Mouse (Mus musculus): ENCODE results near the gene Pgm3. TPM values are rescaled to one million over a fixed set of nuclear protein-coding genes. Genes with fewer than 3 reads are reported as not detected.

Gene Pgm3
- 32.6 and 35.7 TPM in 2 replicates for polyA plus RNA-seq (2015; fragmentation: Nextera tagmentation; extraction: Ambion mirVana)

GRCm38 (mm10) chr9:86571540-86572135 lies at the start of gene Pgm3, which contains the start of gene Rwdd2a:
Gene Pgm3, minus strand, starts transcription at chr9:86571842.
Gene Rwdd2a, plus strand, starts transcription at chr9:86571991.
- Histone ChIP-seq H3K4me3 (replicated peaks; ENCODE audit: low read depth, low read length) (peak within 1 kb of the TSS; percentile 78), H3K4me2 (ENCODE audit: low read length) (peak within 1 kb of the TSS; percentile 100), H3K27me3 (ENCODE audit: insufficient read depth, low read length) (no peaks in the 10 kb centered on the region), H3K27ac (peak within 1 kb of the TSS; percentile 74; the same call in 1 of the 2 replicates), H3K9ac (ENCODE audit: low read depth, low read length) (peak within 1 kb of the TSS; percentile 60), H3K9me3 (replicated peaks; ENCODE audit: low read length) (no peaks in the 10 kb centered on the region), H3K4me1 (replicated peaks; ENCODE audit: insufficient read depth, low read length) (no peaks in the 10 kb centered on the region), H3K36me3 (ENCODE audit: insufficient read depth, low read length) (0 out of 2 replicates have a peak, but pooled peaks cover 3% of the 10 kb centered on the region)
- ATAC-seq (replicated peaks; ENCODE audit: low FRiP score, low read depth) (peak; percentile 99), DNase-seq (ENCODE audit: low spot score) (peak; percentile 96)
- WGBS, result under 1% methylated on average over 59 of the region's 59 CpGs
- no peak for TF ChIP-seq CTCF (IDR thresholded peaks at IDR 0.05; ENCODE audit: low read depth)

DNA sequence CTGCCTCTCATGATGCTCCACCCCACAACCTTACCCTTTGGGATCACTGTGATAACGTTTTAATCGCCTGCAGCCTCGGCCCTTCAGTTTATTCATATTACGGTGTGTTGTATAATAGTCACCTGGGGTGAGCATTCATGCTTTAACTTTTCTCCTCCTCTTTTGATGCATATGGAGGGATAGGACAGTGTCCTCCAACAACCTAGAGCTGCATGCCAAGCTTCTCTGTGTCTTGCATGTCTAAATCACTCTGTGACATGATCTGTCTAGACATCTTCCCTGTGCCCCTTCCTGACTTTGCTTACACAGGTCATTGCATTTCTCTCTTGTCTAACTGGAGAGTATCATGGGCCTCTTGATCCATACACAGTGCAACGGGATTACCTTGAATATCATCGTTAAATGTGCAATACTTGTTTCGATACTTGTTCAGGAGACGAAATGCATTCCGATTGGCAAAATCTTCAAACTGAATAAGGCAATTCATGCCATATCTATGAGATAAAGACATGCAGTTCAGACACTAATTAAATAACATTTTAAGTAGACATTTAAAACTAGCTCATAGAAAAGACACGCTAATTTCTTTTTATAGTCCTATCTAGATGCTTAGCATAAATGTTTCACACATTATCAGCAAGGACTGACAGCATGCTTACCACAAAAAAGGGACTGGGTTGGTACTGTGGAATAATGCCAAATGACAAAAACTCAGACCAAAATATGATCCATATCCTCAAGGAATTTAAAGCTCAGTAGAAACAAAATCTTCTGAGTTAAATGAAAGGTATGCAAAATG lies 47.9 kb upstream of the Pgm3 start:
- Histone ChIP-seq H3K9ac (ENCODE audit: low read depth, low read length) (no peak overlapping the region), H3K36me3 (ENCODE audit: insufficient read depth, low read length) (no peaks in the 10 kb centered on the region), H3K4me3 (replicated peaks; ENCODE audit: low read depth, low read length) (no peak overlapping the region), H3K4me1 (replicated peaks; ENCODE audit: insufficient read depth, low read length) (no peaks in the 10 kb centered on the region), H3K4me2 (ENCODE audit: low read length) (no peak overlapping the region), H3K27ac (no peak overlapping the region), H3K27me3 (ENCODE audit: insufficient read depth, low read length) (no peaks in the 10 kb centered on the region), H3K9me3 (replicated peaks; ENCODE audit: low read length) (no peaks in the 10 kb centered on the region)
- ATAC-seq (replicated peaks; ENCODE audit: low FRiP score, low read depth), result no peak
- DNase-seq (ENCODE audit: low spot score), result no peak
- no peak for TF ChIP-seq CTCF (IDR thresholded peaks at IDR 0.05; ENCODE audit: low read depth)
- WGBS, result 69% methylated on average over 10 of the region's 10 CpGs

DNA sequence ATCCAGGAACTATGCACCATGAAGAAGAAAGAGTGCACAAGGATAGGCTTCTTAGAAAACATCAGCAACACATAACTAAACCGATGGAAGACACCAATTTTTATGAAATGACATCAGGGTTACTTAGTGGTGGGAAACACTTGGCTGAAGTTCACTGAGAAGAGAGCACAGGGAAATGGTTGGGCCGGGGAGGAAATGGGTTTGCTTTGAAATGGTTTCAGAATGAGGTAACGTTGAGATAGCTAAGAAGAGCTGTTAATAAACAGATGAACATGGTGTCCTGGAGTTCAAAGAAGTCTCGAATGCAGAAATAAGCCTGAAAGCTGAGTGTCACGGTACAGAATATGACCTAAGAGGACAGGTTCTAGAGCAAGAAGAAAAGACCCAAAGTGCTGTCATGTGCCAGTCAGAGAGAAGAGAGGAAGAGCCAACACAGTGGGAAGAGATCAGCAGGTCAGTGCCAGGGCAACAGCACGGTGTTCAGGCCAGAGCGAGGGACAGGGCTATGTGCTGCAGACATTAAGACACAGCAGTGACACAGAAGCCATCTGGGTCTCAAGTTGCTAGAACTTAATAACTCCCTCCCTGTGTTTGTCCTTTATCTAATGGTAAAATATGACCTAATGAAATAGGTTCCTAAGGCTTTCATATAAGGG lies 46.3 kb upstream of the Pgm3 start:
- no peak overlapping the region for H3K4me2 ChIP-seq (ENCODE audit: low read length)
- no peaks in the 10 kb centered on the region for H3K36me3 ChIP-seq (ENCODE audit: insufficient read depth, low read length)
- H3K9ac ChIP-seq (ENCODE audit: low read depth, low read length), result no peak overlapping the region
- no peak overlapping the region for H3K27ac ChIP-seq
- no peak for TF ChIP-seq CTCF (IDR thresholded peaks at IDR 0.05; ENCODE audit: low read depth)
- whole genome bisulfite sequencing, result 72% methylated on average over 7 of the region's 7 CpGs
- H3K4me3 ChIP-seq (replicated peaks; ENCODE audit: low read depth, low read length), result no peak overlapping the region
- no peaks in the 10 kb centered on the region for H3K4me1 ChIP-seq (replicated peaks; ENCODE audit: insufficient read depth, low read length)
- no peaks in the 10 kb centered on the region for H3K27me3 ChIP-seq (ENCODE audit: insufficient read depth, low read length)
- no peaks in the 10 kb centered on the region for H3K9me3 ChIP-seq (replicated peaks; ENCODE audit: low read length)
- DNase-seq (ENCODE audit: low spot score) (no peak), ATAC-seq (replicated peaks; ENCODE audit: low FRiP score, low read depth) (no peak)

DNA sequence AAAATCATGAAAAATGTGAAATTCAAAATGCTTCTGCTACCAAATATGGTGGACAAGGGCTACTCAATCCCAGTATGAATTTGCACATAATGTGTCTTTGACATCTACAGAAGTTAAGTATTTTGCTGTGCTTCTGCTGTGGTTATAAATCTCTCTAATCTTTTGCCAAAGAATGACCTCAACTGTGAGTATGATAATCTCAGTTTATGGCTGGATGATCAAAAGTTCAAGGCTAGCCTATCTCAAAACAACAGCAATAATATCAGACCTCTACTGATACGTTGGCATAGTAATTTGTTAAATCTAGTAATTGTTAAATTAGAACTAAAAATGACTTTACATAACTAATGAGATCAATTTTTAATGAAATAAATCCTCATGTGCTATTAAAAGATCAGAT lies 44.1 kb upstream of the Pgm3 start:
- ATAC-seq (replicated peaks; ENCODE audit: low FRiP score, low read depth), result no peak
- no peaks in the 10 kb centered on the region for H3K36me3 ChIP-seq (ENCODE audit: insufficient read depth, low read length)
- WGBS, result 76% methylated on average over 1 of the region's 1 CpGs
- no peak for DNase-seq (ENCODE audit: low spot score)
- no peak for TF ChIP-seq CTCF (IDR thresholded peaks at IDR 0.05; ENCODE audit: low read depth)
- no peak overlapping the region for H3K9ac ChIP-seq (ENCODE audit: low read depth, low read length)
- no peaks in the 10 kb centered on the region for H3K27me3 ChIP-seq (ENCODE audit: insufficient read depth, low read length)
- no peaks in the 10 kb centered on the region for H3K4me1 ChIP-seq (replicated peaks; ENCODE audit: insufficient read depth, low read length)
- H3K27ac ChIP-seq, result no peak overlapping the region
- no peaks in the 10 kb centered on the region for H3K9me3 ChIP-seq (replicated peaks; ENCODE audit: low read length)
- no peak overlapping the region for H3K4me2 ChIP-seq (ENCODE audit: low read length)
- H3K4me3 ChIP-seq (replicated peaks; ENCODE audit: low read depth, low read length), result no peak overlapping the region

- ATAC-seq (replicated peaks; ENCODE audit: low FRiP score, low read depth), result no peak
These were observed 40.4 kb upstream of the Pgm3 start for GRCm38 (mm10) chr9:86612091-86612490.

DNA sequence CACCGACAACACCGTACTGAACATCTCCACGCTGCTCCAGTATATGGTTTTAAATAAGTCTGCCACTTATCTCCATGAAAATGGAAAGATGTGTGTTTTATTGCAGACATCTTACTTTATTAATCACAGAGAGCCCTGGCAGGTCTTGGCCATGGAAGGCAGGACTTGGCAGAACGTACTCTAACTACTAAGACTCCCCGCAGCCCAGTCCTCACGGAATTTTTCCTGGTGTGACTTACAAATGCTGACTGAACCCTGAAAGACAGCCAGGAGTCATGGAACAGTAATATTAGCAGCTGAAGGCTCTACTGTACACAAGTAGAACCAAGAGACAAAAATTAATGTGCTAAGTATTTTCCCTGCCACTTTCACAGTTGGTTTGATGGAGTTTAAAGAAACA lies 34.1 kb upstream of the Pgm3 start:
- no peaks in the 10 kb centered on the region for H3K36me3 ChIP-seq (ENCODE audit: insufficient read depth, low read length)
- TF ChIP-seq CTCF (IDR thresholded peaks at IDR 0.05; ENCODE audit: low read depth), result no peak
- no peak for DNase-seq (ENCODE audit: low spot score)
- 75% methylated on average over 6 of the region's 6 CpGs for WGBS
- no peaks in the 10 kb centered on the region for H3K4me1 ChIP-seq (replicated peaks; ENCODE audit: insufficient read depth, low read length)
- no peak overlapping the region for H3K27ac ChIP-seq
- H3K4me3 ChIP-seq (replicated peaks; ENCODE audit: low read depth, low read length), result no peak overlapping the region
- no peaks in the 10 kb centered on the region for H3K27me3 ChIP-seq (ENCODE audit: insufficient read depth, low read length)
- H3K9me3 ChIP-seq (replicated peaks; ENCODE audit: low read length), result no peaks in the 10 kb centered on the region
- ATAC-seq (replicated peaks; ENCODE audit: low FRiP score, low read depth), result no peak
- no peak overlapping the region for H3K9ac ChIP-seq (ENCODE audit: low read depth, low read length)
- H3K4me2 ChIP-seq (ENCODE audit: low read length), result no peak overlapping the region

More at GRCm38 (mm10) chr9:86612091-86612490, 40.4 kb upstream of the Pgm3 start:
- no peaks in the 10 kb centered on the region for H3K36me3 ChIP-seq (ENCODE audit: insufficient read depth, low read length)
- WGBS, result 89% methylated on average over 4 of the region's 4 CpGs
- no peak overlapping the region for H3K4me3 ChIP-seq (replicated peaks; ENCODE audit: low read depth, low read length)
- no peak overlapping the region for H3K27ac ChIP-seq
- no peak overlapping the region for H3K4me2 ChIP-seq (ENCODE audit: low read length)
- DNase-seq (ENCODE audit: low spot score), result no peak
- no peaks in the 10 kb centered on the region for H3K27me3 ChIP-seq (ENCODE audit: insufficient read depth, low read length)
- no peak overlapping the region for H3K9ac ChIP-seq (ENCODE audit: low read depth, low read length)
- TF ChIP-seq CTCF (IDR thresholded peaks at IDR 0.05; ENCODE audit: low read depth), result no peak
- no peaks in the 10 kb centered on the region for H3K9me3 ChIP-seq (replicated peaks; ENCODE audit: low read length)
- no peaks in the 10 kb centered on the region for H3K4me1 ChIP-seq (replicated peaks; ENCODE audit: insufficient read depth, low read length)

All from kidney, postnatal 0 days (tissue).